ENCODE assay signal across 27 mouse cellular contexts in the genomic region with DNA sequence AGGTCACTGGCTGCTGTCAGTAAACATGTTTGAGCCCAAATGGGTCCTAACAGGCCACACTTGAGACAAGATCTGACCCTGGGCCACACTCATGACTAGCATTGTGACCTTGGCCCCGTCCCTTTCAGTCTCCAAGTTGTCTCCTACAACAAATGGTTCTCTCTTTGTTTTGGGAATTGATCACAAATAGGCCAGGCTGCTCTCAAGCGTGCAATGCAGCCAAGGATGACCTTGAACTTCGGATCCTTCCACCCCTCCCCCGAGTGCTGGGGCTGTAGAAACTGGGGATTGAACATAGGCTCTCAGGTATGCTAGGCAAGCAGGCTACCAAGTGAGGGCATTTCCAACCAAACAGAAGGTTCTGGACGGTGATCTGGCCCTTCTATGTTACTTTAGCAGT.
DNase-seq lines count a peak whose midpoint lies in the region; ATAC-seq and TF ChIP-seq lines count a peak whose summit lies in the region.
"Had no signal": no experiment of that assay in that cellular context is flagged by ENCODE, and none has a peak within 500 bp of the region (broad histone marks: within the 10 kb centered on the region; RNA-seq: fewer than 3 reads in every experiment).

No protein-coding gene starts in this region.

- no peaks in the 10 kb centered on the region for H3K27me3 ChIP-seq in kidney, adult 2 months (replicated peaks; ENCODE audit: control insufficient read depth, insufficient read depth, low read length)
- H3K27me3 ChIP-seq in kidney, embryonic 16.5 days (ENCODE audit: insufficient read depth, low read length): no peaks in the 10 kb centered on the region
- H3K27me3 ChIP-seq in liver, adult 2 months (ENCODE audit: control insufficient read depth, insufficient read depth, low read length): no peaks in the 10 kb centered on the region
- no peaks in the 10 kb centered on the region for H3K27me3 ChIP-seq in liver, embryonic 11.5 days (replicated peaks; ENCODE audit: control insufficient read depth, insufficient read depth, low read length)
- H3K27me3 ChIP-seq: embryonic facial prominence, embryonic 12.5 days; heart, embryonic 12.5 days; heart, embryonic 15.5 days; hindbrain, embryonic 13.5 days had no signal

- H3K4me2 ChIP-seq in kidney, embryonic 16.5 days (replicated peaks; ENCODE audit: low read depth, low read length): no peak overlapping the region
- H3K4me2 ChIP-seq in liver, embryonic 11.5 days: no peak overlapping the region
- H3K4me2 ChIP-seq: embryonic facial prominence, embryonic 12.5 days; embryonic facial prominence, embryonic 15.5 days; heart, embryonic 12.5 days; heart, embryonic 15.5 days; hindbrain, embryonic 13.5 days had no signal

- H3K4me1 ChIP-seq in kidney, adult 2 months (ENCODE audit: control insufficient read depth, insufficient read depth, low read length): peaks cover 7% of the 10 kb centered on the region; the same call in 1 of the 2 replicates
- H3K4me1 ChIP-seq in kidney, embryonic 16.5 days (ENCODE audit: insufficient read depth, low read length): peaks cover 7% of the 10 kb centered on the region; the same call in 1 of the 2 replicates
- H3K4me1 ChIP-seq in liver, adult 2 months (ENCODE audit: control insufficient read depth, insufficient read depth, low read length): 0 out of 2 replicates have a peak, but pooled peaks cover 4% of the 10 kb centered on the region
- no peaks in the 10 kb centered on the region for H3K4me1 ChIP-seq in liver, embryonic 11.5 days (replicated peaks; ENCODE audit: control insufficient read depth, insufficient read depth, low read length)
- H3K4me1 ChIP-seq: embryonic facial prominence, embryonic 12.5 days; embryonic facial prominence, embryonic 15.5 days; heart, embryonic 15.5 days; hindbrain, embryonic 13.5 days had no signal

- no peak for ATAC-seq in kidney, embryonic 16.5 days (ENCODE audit: low FRiP score, low TSS enrichment)
- no peak for ATAC-seq in liver, embryonic 11.5 days (replicated peaks; ENCODE audit: low FRiP score)
- ATAC-seq: activated CD4-positive, CD25-positive, alpha-beta regulatory T cell, adult 4 months; CD4-positive, CD25-positive, alpha-beta regulatory T cell, adult 4 months; forebrain, embryonic 14.5 days; forebrain, postnatal 0 days; hindbrain, embryonic 16.5 days had no signal

- no peak overlapping the region; the same call in 1 of the 2 replicates for H3K27ac ChIP-seq in kidney, adult 2 months (ENCODE audit: insufficient read depth, low read depth, low read length)
- no peak overlapping the region for H3K27ac ChIP-seq in kidney, embryonic 16.5 days (ENCODE audit: low read length)
- H3K27ac ChIP-seq in liver, adult 2 months (replicated peaks; ENCODE audit: insufficient read depth, low read depth, low read length): no peak overlapping the region
- no peak overlapping the region for H3K27ac ChIP-seq in liver, embryonic 11.5 days (ENCODE audit: low read depth, low read length)
- H3K27ac ChIP-seq: embryonic facial prominence, embryonic 12.5 days; embryonic facial prominence, embryonic 15.5 days; heart, embryonic 15.5 days; hindbrain, embryonic 10.5 days; hindbrain, embryonic 13.5 days had no signal

- no peak for TF ChIP-seq POLR2A in kidney, adult 2 months (IDR thresholded peaks at IDR 0.05; ENCODE audit: low read depth, low read length)
- no peak for TF ChIP-seq POLR2A in liver, adult 2 months (IDR thresholded peaks at IDR 0.05; ENCODE audit: extremely low read depth, insufficient read depth, low read length)

- peaks cover 4% of the 10 kb centered on the region; the same call in 1 of the 2 replicates for H3K9me3 ChIP-seq in kidney, embryonic 16.5 days (ENCODE audit: low read length)
- no peaks in the 10 kb centered on the region for H3K9me3 ChIP-seq in liver, embryonic 11.5 days (ENCODE audit: control insufficient read depth, low read length)
- H3K9me3 ChIP-seq: embryonic facial prominence, embryonic 12.5 days; embryonic facial prominence, embryonic 15.5 days; heart, embryonic 15.5 days had no signal

- peak; percentile 34 for DNase-seq in kidney, adult 2 months
- peak; percentile 26 for DNase-seq in liver, adult 2 months (ENCODE audit: extremely low read depth, low read depth, low spot score)
- DNase-seq in liver, embryonic 11.5 days (ENCODE audit: low spot score): no peak
- DNase-seq in kidney, postnatal 14 days: peak; percentile 21
- DNase-seq in kidney, postnatal 36 days: peak; percentile 28 to 48
- no peak for DNase-seq in frontal cortex, postnatal 25 days (ENCODE audit: low spot score in 2 of 2)
- DNase-seq: adrenal gland, adult 8-10 months; adrenal gland, postnatal 25 days; cerebellum, adult 2 months; cerebellum, adult 9-11 months; cerebellum, postnatal 25 days; forebrain, postnatal 0 days; gastrocnemius, postnatal 25 days; heart, adult 18-20 months; heart, postnatal 10 days; heart, postnatal 36 days had no signal

- 57% methylated on average over 5 of the region's 5 CpGs for WGBS in kidney, adult 2 months
- WGBS in kidney, embryonic 16.5 days: 55% methylated on average over 5 of the region's 5 CpGs
- WGBS in liver, adult 2 months: 38% methylated on average over 5 of the region's 5 CpGs
- 70% methylated on average over 5 of the region's 5 CpGs for WGBS in liver, embryonic 11.5 days

- no peak for TF ChIP-seq CTCF in kidney, adult 2 months (conservative IDR thresholded peaks at IDR 0.05; ENCODE audit: insufficient read depth, insufficient read length, low read depth, low read length)
- TF ChIP-seq CTCF in liver, adult 2 months (IDR thresholded peaks at IDR 0.05; ENCODE audit: low read depth, low read length): no peak

- no peaks in the 10 kb centered on the region for H3K36me3 ChIP-seq in kidney, adult 2 months (ENCODE audit: control insufficient read depth, insufficient read depth, low read length)
- H3K36me3 ChIP-seq in kidney, embryonic 16.5 days (ENCODE audit: insufficient read depth, low read length): no peaks in the 10 kb centered on the region
- H3K36me3 ChIP-seq in liver, adult 2 months (ENCODE audit: control insufficient read depth, insufficient read depth, low read length): no peaks in the 10 kb centered on the region
- no peaks in the 10 kb centered on the region for H3K36me3 ChIP-seq in liver, embryonic 11.5 days (ENCODE audit: control insufficient read depth, insufficient read depth, low read length)
- H3K36me3 ChIP-seq: embryonic facial prominence, embryonic 12.5 days; embryonic facial prominence, embryonic 15.5 days; heart, embryonic 12.5 days; heart, embryonic 15.5 days; hindbrain, embryonic 10.5 days; hindbrain, embryonic 13.5 days had no signal

- H3K79me2 ChIP-seq in liver, adult 2 months (ENCODE audit: control insufficient read depth, insufficient read depth, low read length): no peaks in the 10 kb centered on the region

- no peak overlapping the region for H3K4me3 ChIP-seq in kidney, adult 2 months (ENCODE audit: insufficient read depth, low read depth, low read length)
- no peak overlapping the region for H3K4me3 ChIP-seq in kidney, embryonic 16.5 days (ENCODE audit: low read length)
- H3K4me3 ChIP-seq in liver, adult 2 months (ENCODE audit: insufficient read depth, low read depth, low read length): no peak overlapping the region
- H3K4me3 ChIP-seq in liver, embryonic 11.5 days (ENCODE audit: low read depth, low read length): no peak overlapping the region
- H3K4me3 ChIP-seq: embryonic facial prominence, embryonic 12.5 days; embryonic facial prominence, embryonic 15.5 days; heart, embryonic 12.5 days; heart, embryonic 15.5 days; hindbrain, embryonic 10.5 days; hindbrain, embryonic 13.5 days had no signal

- no peak overlapping the region for H3K9ac ChIP-seq in kidney, embryonic 16.5 days (replicated peaks; ENCODE audit: low read length)
- no peak overlapping the region for H3K9ac ChIP-seq in liver, adult 2 months (ENCODE audit: low read depth, low read length)
- no peak overlapping the region for H3K9ac ChIP-seq in liver, embryonic 11.5 days (ENCODE audit: low read depth, low read length)
- H3K9ac ChIP-seq: embryonic facial prominence, embryonic 12.5 days; embryonic facial prominence, embryonic 15.5 days; forebrain, postnatal 0 days; heart, embryonic 12.5 days; heart, embryonic 15.5 days; hindbrain, embryonic 13.5 days had no signal

Comparison
In these comparisons a context has a peak if more than half of its experiments do, and no peak if none do; other contexts are left out.
1. DNase-seq: peak in kidney, adult 2 months (single experiment), liver, adult 2 months (single experiment), kidney, postnatal 14 days (single experiment) and kidney, postnatal 36 days (2 of 2); none in liver, embryonic 11.5 days (single experiment) and frontal cortex, postnatal 25 days (0 of 2).